Mouse (Mus musculus): Measurements from ENCODE around the gene Hdac9. TPM values are rescaled to one million over a fixed set of nuclear protein-coding genes. Genes with fewer than 3 reads are reported as not detected.

Hdac9 gene
- total RNA-seq, 2 experiments from 2014 or later = 3.8 to 4.5 TPM

GRCm38 (mm10) chr12:34218561-34218960, 698.3 kb downstream of the Hdac9 start:
- DNase-seq = no peak

GRCm38 (mm10) chr12:34215023-34216020, 701.6 kb downstream of the Hdac9 start:
- DNase-seq = no peak

- DNase-seq = no peak
These were observed 704.7 kb downstream of the Hdac9 start for GRCm38 (mm10) chr12:34212162-34212561.

- no peak for DNase-seq
These were observed 715.4 kb downstream of the Hdac9 start for GRCm38 (mm10) chr12:34201471-34201870.

GRCm38 (mm10) chr12:34200030-34200446, 716.9 kb downstream of the Hdac9 start:
- DNase-seq = no peak

GRCm38 (mm10) chr12:34195155-34195828, 721.6 kb downstream of the Hdac9 start:
- DNase-seq = no peak

- no peak for DNase-seq
These were observed 722.8 kb downstream of the Hdac9 start for GRCm38 (mm10) chr12:34194116-34194515.

GRCm38 (mm10) chr12:34191246-34191645, 725.6 kb downstream of the Hdac9 start:
- no peak for DNase-seq

- DNase-seq = no peak
These were observed 738.0 kb downstream of the Hdac9 start for GRCm38 (mm10) chr12:34178931-34179330.

GRCm38 (mm10) chr12:34176790-34177189, 740.1 kb downstream of the Hdac9 start:
- no peak for DNase-seq

- DNase-seq = no peak
These were observed 743.9 kb downstream of the Hdac9 start for GRCm38 (mm10) chr12:34173036-34173435.

GRCm38 (mm10) chr12:34170601-34171000, 746.3 kb downstream of the Hdac9 start:
- DNase-seq = no peak

GRCm38 (mm10) chr12:34165674-34166073, 751.2 kb downstream of the Hdac9 start:
- no peak for DNase-seq

- DNase-seq = no peak
These were observed 760.6 kb downstream of the Hdac9 start for GRCm38 (mm10) chr12:34156301-34156700.

- no peak for DNase-seq
These were observed 761.2 kb downstream of the Hdac9 start for GRCm38 (mm10) chr12:34155740-34156139.

GRCm38 (mm10) chr12:34154757-34155156, 762.1 kb downstream of the Hdac9 start:
- DNase-seq = no peak

- DNase-seq = no peak
These were observed 765.6 kb downstream of the Hdac9 start for GRCm38 (mm10) chr12:34151336-34151735.

- DNase-seq = no peak
These were observed 774.2 kb downstream of the Hdac9 start for GRCm38 (mm10) chr12:34142743-34143142.

- DNase-seq = no peak
These were observed 803.6 kb downstream of the Hdac9 start for GRCm38 (mm10) chr12:34113336-34113735.

- DNase-seq = no peak
These were observed 823.9 kb downstream of the Hdac9 start for GRCm38 (mm10) chr12:34092953-34093352.

GRCm38 (mm10) chr12:34091851-34092250, 825.0 kb downstream of the Hdac9 start:
- DNase-seq = no peak

- DNase-seq = no peak
These were observed 829.5 kb downstream of the Hdac9 start for GRCm38 (mm10) chr12:34087292-34087942.

GRCm38 (mm10) chr12:34076981-34077380, 839.9 kb downstream of the Hdac9 start:
- DNase-seq = no peak

All from gastrocnemius, postnatal 25 days (tissue).